10 mouse cellular contexts compared by ENCODE assay signal in the genomic region with DNA sequence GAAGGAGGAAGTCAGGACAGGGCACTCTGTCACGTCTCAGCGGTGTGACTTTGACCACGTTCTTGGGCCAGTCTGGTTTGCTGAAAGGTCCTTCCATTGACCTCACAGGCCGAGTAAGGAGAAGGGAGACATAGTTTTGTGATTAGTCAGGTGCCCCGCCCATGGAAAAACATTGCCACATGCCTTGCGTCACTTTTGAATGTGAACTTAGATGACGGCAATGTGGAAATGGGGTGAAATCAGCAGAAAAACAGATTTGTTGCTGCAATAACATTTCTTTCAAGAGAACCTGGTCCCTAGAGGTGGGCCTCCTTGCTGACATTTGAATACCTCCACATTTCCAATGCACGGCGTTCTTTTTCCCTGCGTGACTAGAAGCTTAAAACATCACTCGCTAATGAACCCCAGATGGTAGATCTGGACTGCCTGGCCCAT. TPM values are rescaled to one million over a fixed set of nuclear protein-coding genes. Genes with fewer than 3 reads are reported as not detected.
DNase-seq lines count a peak whose midpoint lies in the region; ATAC-seq lines count a peak whose summit lies in the region.
"Had no signal": no experiment of that assay in that cellular context is flagged by ENCODE, and none has a peak within 500 bp of the region (broad histone marks: within the 10 kb centered on the region; RNA-seq: fewer than 3 reads in every experiment).

No protein-coding gene starts in this region.

- no peaks in the 10 kb centered on the region for H3K9me3 ChIP-seq in intestine, embryonic 15.5 days
- H3K9me3 ChIP-seq in intestine, embryonic 16.5 days (ENCODE audit: control insufficient read depth, low read length), result no peaks in the 10 kb centered on the region

- no peak overlapping the region for H3K4me2 ChIP-seq in intestine, embryonic 15.5 days (replicated peaks)
- H3K4me2 ChIP-seq in intestine, embryonic 16.5 days (ENCODE audit: low read depth, low read length), result no peak overlapping the region

- H3K9ac ChIP-seq in intestine, embryonic 15.5 days, result no peak overlapping the region
- H3K9ac ChIP-seq in intestine, embryonic 16.5 days (ENCODE audit: low read depth, low read length), result no peak overlapping the region

- H3K27ac ChIP-seq in intestine, embryonic 15.5 days, result no peak overlapping the region
- no peak overlapping the region for H3K27ac ChIP-seq in intestine, embryonic 16.5 days (ENCODE audit: low read length)

- H3K36me3 ChIP-seq in intestine, embryonic 15.5 days, result no peaks in the 10 kb centered on the region
- H3K36me3 ChIP-seq in intestine, embryonic 16.5 days (ENCODE audit: control insufficient read depth, insufficient read depth, low read length), result no peaks in the 10 kb centered on the region
- H3K36me3 ChIP-seq: G1E had no signal

- H3K4me1 ChIP-seq in intestine, embryonic 15.5 days (replicated peaks), result no peaks in the 10 kb centered on the region
- no peaks in the 10 kb centered on the region for H3K4me1 ChIP-seq in intestine, embryonic 16.5 days (ENCODE audit: control insufficient read depth, insufficient read depth, low read length)

- DNase-seq in adrenal gland, adult 2 months, result peak; percentile 84
- DNase-seq in gastrocnemius, postnatal 36 days, result peak; percentile 57 to 61
- DNase-seq in lung, postnatal 10 days, result peak; percentile 52
- no peak for DNase-seq in left cerebral cortex, postnatal 4 days
- no peak for DNase-seq in left cerebral cortex, adult 11 months (ENCODE audit: low spot score)
- no peak for DNase-seq in layer of hippocampus, adult 8-10 months (ENCODE audit: low spot score in 2 of 2)
- DNase-seq: cerebellum, adult 8-10 months had no signal

- intact Hi-C loops in gastrocnemius, postnatal 36 days (cut with DNase I), result no loop called here
- intact Hi-C loops in left cerebral cortex, postnatal 4 days (cut with DNase I), result no loop called here

- no peaks in the 10 kb centered on the region for H3K27me3 ChIP-seq in intestine, embryonic 15.5 days (replicated peaks)
- no peaks in the 10 kb centered on the region for H3K27me3 ChIP-seq in intestine, embryonic 16.5 days (replicated peaks; ENCODE audit: control insufficient read depth, insufficient read depth, low read length)

- H3K4me3 ChIP-seq in intestine, embryonic 15.5 days (replicated peaks), result no peak overlapping the region
- no peak overlapping the region for H3K4me3 ChIP-seq in intestine, embryonic 16.5 days (ENCODE audit: low read length)

- 0 out of 2 replicates have a peak, but pooled peaks have one; percentile 20 for ATAC-seq in intestine, embryonic 15.5 days
- no peak for ATAC-seq in intestine, embryonic 16.5 days

- 68% methylated on average over 11 of the region's 11 CpGs for WGBS in intestine, embryonic 15.5 days
- WGBS in intestine, embryonic 16.5 days, result 68% methylated on average over 11 of the region's 11 CpGs

RNA-seq across cellular contexts. Expression of gene Ackr3, which starts 30.9 kb away (rescaled TPM):
- 13.0 and 13.3 TPM in 2 replicates for polyA plus RNA-seq in intestine, embryonic 15.5 days (2015; fragmentation: Nextera tagmentation; extraction: Ambion mirVana)
- 11.8 and 12.7 TPM in 2 replicates for polyA plus RNA-seq in intestine, embryonic 16.5 days (2015; fragmentation: Nextera tagmentation; extraction: Ambion mirVana)
- 100 to 1,000 TPM in 1 of 2 experiments, 10 to 100 TPM in 1; 90.5 to 175 TPM for total RNA-seq in adrenal gland, adult 2 months (2021)
- polyA plus RNA-seq in adrenal gland, adult 2 months (2012; rRNA removed), result 246 and 317 TPM in 2 replicates
- total RNA-seq in gastrocnemius, postnatal 36 days (2021), result 10 to 100 TPM in 1 of 2 experiments, 1 to 10 TPM in 1; 9.9 to 13.4 TPM
- 1 to 10 TPM; 7.3 to 9.0 TPM for total RNA-seq in left cerebral cortex, postnatal 4 days (2021)
- total RNA-seq in layer of hippocampus, adult 8-10 months (2022), result 10 to 100 TPM; 11.4 to 13.7 (median 12.8) TPM
- polyA plus RNA-seq: G1E had no signal

Comparison
In these comparisons a context has a peak if more than half of its experiments do, and no peak if none do; other contexts are left out.
1. DNase-seq: peak in adrenal gland, adult 2 months (single experiment), gastrocnemius, postnatal 36 days (2 of 2) and lung, postnatal 10 days (single experiment); none in left cerebral cortex, postnatal 4 days (single experiment), left cerebral cortex, adult 11 months (single experiment) and layer of hippocampus, adult 8-10 months (0 of 2).
2. RNA of gene Ackr3, which starts 30.9 kb away (total RNA-seq): 90.5 to 175 TPM in adrenal gland, adult 2 months; 9.9 to 13.4 TPM in gastrocnemius, postnatal 36 days, 11.4 to 13.7 TPM in layer of hippocampus, adult 8-10 months and 7.3 to 9.0 TPM in left cerebral cortex, postnatal 4 days; every median in the first group is over 4 times any median in the second.